Mouse (Mus musculus) megakaryocyte, embryonic 14.5 days (primary cell): ENCODE results near the gene Gm28539. TPM values are rescaled to one million over a fixed set of nuclear protein-coding genes. Genes with fewer than 3 reads are reported as not detected.
"Not testable (repeated sequence)": the region's sequence is repeated elsewhere in the genome, so short reads cannot be mapped to it uniquely, and the experiment has no call there.

ENCODE experiments used
- H3K27me3 ChIP-seq: replicated peaks from 2 replicates; pipeline ENCODE3; 2012; ENCODE audit warnings: inconsistent platforms
- H3K36me3 ChIP-seq: replicated peaks from 2 replicates; pipeline ENCODE3; 2012; ENCODE audit warnings: low read length, inconsistent platforms, mixed read lengths
- H3K4me1 ChIP-seq: 2 replicates; pipeline ENCODE4 v1.6.1; 2012; ENCODE audit warnings: inconsistent platforms
- H3K4me3 ChIP-seq: replicated peaks from 2 replicates; pipeline ENCODE3; 2012; ENCODE audit warnings: moderate library complexity, mild to moderate bottlenecking, inconsistent platforms
- H3K9me3 ChIP-seq: 2 replicates; pipeline ENCODE4 v1.6.1; 2012; ENCODE audit warnings: inconsistent platforms
- FLI1 ChIP-seq: IDR thresholded peaks from 2 replicates; pipeline ENCODE4 v1.6.1; 2012; ENCODE audit warnings: low read length, inconsistent platforms, mixed read lengths
- GATA1 ChIP-seq: IDR thresholded peaks from 3 replicates; pipeline ENCODE4 v1.6.1; 2012; ENCODE audit warnings: mixed read lengths, low read length, inconsistent platforms, borderline replicate concordance
- polyA plus RNA-seq: library from polyadenylated mRNA; stranded (reverse); fragments of >175 nt; gene quantifications from 2 replicates; pipeline ENCODE4 v1.2.3, GENCODE M21; 2012; ENCODE audit warnings: low replicate concordance; ENCODE audit not compliant: insufficient read depth

The Gm28539 gene
- polyA plus RNA-seq, 1 experiment, result not detected

DNA sequence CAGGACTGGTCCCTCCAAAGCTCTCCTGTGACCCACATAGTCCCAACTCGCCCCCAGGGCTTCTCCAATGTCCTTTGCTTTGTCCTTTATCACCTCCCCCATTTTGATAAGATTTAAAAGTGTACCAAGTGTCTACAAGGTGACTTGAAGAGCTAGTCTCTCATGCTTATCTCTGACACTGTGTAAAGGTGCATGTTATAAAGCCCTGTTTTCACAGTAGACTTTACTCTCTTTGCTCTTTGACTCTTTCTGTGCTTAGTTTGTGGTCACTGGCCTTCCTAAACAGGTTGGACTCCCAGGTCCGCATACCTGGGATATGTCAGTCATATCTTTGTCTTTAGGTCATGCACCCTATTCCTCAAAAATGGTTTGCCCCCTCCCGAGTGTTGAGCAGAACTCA lies 118.7 kb downstream of the Gm28539 start:
- Histone ChIP-seq H3K36me3 (peaks cover 87% of the 10 kb centered on the region), H3K4me3 (no peak overlapping the region), H3K4me1 (peaks cover 10% of the 10 kb centered on the region; the same call in 1 of the 2 replicates), H3K27me3 (no peaks in the 10 kb centered on the region), H3K9me3 (no peaks in the 10 kb centered on the region)
- no peak for TF ChIP-seq FLI1
- TF ChIP-seq GATA1, result no peak

GRCm38 (mm10) chr16:18963486-18963885 lies 127.1 kb downstream of the Gm28539 start:
- TF ChIP-seq GATA1, result no peak
- no peak for TF ChIP-seq FLI1
- Histone ChIP-seq H3K36me3 (peaks cover 90% of the 10 kb centered on the region), H3K4me1 (0 out of 2 replicates have a peak, but pooled peaks cover 4% of the 10 kb centered on the region), H3K27me3 (no peaks in the 10 kb centered on the region), H3K4me3 (no peak overlapping the region), H3K9me3 (peaks cover 21% of the 10 kb centered on the region)

- Histone ChIP-seq H3K27me3 (no peaks in the 10 kb centered on the region), H3K4me3 (no peak overlapping the region), H3K4me1 (peaks cover 17% of the 10 kb centered on the region), H3K36me3 (peaks cover 95% of the 10 kb centered on the region), H3K9me3 (peaks cover 10% of the 10 kb centered on the region; the same call in 1 of the 2 replicates)
- TF ChIP-seq FLI1, result no peak
- TF ChIP-seq GATA1, result no peak
Measured at GRCm38 (mm10) chr16:18969420-18970128, 133.2 kb downstream of the Gm28539 start.

GRCm38 (mm10) chr16:18970837-18971236 lies 134.5 kb downstream of the Gm28539 start:
- H3K4me3 ChIP-seq, result no peak overlapping the region
- peaks cover 15% of the 10 kb centered on the region for H3K4me1 ChIP-seq
- no peaks in the 10 kb centered on the region for H3K27me3 ChIP-seq
- TF ChIP-seq FLI1, result no peak
- no peak for TF ChIP-seq GATA1
- peaks cover 14% of the 10 kb centered on the region for H3K9me3 ChIP-seq
- peaks cover 88% of the 10 kb centered on the region for H3K36me3 ChIP-seq

DNA sequence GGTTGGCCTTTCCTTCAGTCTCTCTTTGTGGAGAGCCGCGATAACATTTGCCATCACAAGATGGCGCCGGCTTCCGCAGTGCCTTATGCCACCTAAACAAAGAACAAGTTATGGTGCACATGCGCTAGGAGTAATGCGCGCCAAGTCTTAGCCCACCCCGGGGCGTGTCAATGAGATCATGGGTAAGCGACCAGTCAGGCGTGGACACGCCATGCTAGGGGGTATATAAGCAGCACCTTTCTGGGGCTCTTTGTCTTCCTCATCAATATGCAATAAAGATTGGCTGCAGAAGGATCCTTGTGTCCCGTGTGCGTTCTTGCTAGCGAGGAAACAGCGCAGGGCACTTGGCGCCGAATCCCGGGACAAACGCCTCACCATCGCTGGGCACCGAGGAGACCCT lies 139.3 kb downstream of the Gm28539 start:
- H3K27me3 ChIP-seq, H3K4me3 ChIP-seq: not testable (repeated sequence)
- Histone ChIP-seq H3K9me3 (peaks cover 26% of the 10 kb centered on the region), H3K36me3 (peaks cover 46% of the 10 kb centered on the region), H3K4me1 (peaks cover 13% of the 10 kb centered on the region)

- H3K4me3 ChIP-seq, result no peak overlapping the region
- no peaks in the 10 kb centered on the region for H3K27me3 ChIP-seq
- peaks cover 40% of the 10 kb centered on the region for H3K36me3 ChIP-seq
- TF ChIP-seq GATA1 (no peak), FLI1 (no peak)
- H3K9me3 ChIP-seq, result peaks cover 26% of the 10 kb centered on the region
- H3K4me1 ChIP-seq, result peaks cover 13% of the 10 kb centered on the region
Measured at GRCm38 (mm10) chr16:18976315-18976714, 139.9 kb downstream of the Gm28539 start.

DNA sequence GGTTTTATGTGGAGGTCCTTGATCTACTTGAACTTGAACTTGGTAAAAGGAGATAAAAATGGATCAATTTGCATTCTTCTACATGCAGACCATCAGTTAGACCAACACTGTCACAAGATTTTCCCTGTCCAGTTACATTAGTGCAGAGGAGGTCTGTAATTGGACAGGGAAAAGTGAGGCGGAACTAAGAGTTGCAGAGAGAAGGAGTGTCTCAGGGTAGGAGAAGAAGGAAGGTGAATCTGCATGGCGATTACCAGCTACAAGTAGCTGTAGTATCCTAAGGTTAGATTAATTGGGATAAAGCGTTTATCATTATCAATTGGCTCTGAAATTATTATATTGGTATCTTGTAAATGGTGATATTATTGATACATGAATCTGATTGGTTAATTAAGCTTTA lies 150.0 kb downstream of the Gm28539 start:
- H3K36me3 ChIP-seq, result no peaks in the 10 kb centered on the region
- no peak for TF ChIP-seq FLI1
- TF ChIP-seq GATA1, result no peak
- peaks cover 6% of the 10 kb centered on the region; the same call in 1 of the 2 replicates for H3K4me1 ChIP-seq
- H3K4me3 ChIP-seq, result no peak overlapping the region
- H3K9me3 ChIP-seq, result no peaks in the 10 kb centered on the region
- H3K27me3 ChIP-seq, result no peaks in the 10 kb centered on the region

DNA sequence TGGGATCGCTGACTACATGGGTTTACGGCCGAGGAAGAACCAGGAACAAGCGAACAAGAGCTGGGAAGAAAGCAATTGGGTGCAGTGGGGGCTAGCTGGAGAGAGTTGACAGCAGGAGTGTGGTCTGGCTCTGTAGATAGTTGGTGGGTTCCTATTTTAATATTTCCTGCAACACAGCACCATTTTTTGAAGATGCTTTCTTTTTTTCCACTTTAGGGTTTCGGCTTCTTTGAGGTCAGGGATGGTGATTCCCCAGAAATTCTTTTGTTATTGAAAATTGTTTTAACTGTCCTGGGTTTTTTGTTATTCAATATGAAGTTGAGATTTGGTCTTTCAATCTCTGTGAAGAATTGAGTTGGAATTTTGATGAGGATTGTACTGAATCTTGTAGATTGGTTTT lies 150.5 kb downstream of the Gm28539 start:
- Histone ChIP-seq H3K4me1 (peaks cover 6% of the 10 kb centered on the region; the same call in 1 of the 2 replicates), H3K9me3 (no peaks in the 10 kb centered on the region), H3K27me3 (no peaks in the 10 kb centered on the region), H3K36me3 (no peaks in the 10 kb centered on the region), H3K4me3 (no peak overlapping the region)
- TF ChIP-seq GATA1 (no peak), FLI1 (no peak)

- H3K27me3 ChIP-seq, H3K9me3 ChIP-seq, H3K4me3 ChIP-seq, H3K36me3 ChIP-seq, H3K4me1 ChIP-seq: not testable (repeated sequence)
Measured at GRCm38 (mm10) chr16:19002610-19003389, 166.4 kb downstream of the Gm28539 start.

GRCm38 (mm10) chr16:19003757-19004156 lies 167.4 kb downstream of the Gm28539 start:
- Histone ChIP-seq H3K4me1 (peaks cover 5% of the 10 kb centered on the region; the same call in 1 of the 2 replicates), H3K27me3 (no peaks in the 10 kb centered on the region), H3K36me3 (no peaks in the 10 kb centered on the region), H3K9me3 (peaks cover 4% of the 10 kb centered on the region; the same call in 1 of the 2 replicates), H3K4me3 (no peak overlapping the region)
- TF ChIP-seq FLI1, result no peak
- TF ChIP-seq GATA1, result no peak
